Mouse (Mus musculus) kidney, postnatal 0 days (tissue): ENCODE measurements around the gene Dnase1l3. TPM values are rescaled to one million over a fixed set of nuclear protein-coding genes. Genes with fewer than 3 reads are reported as not detected.
"Not testable (repeated sequence)": the region's sequence is repeated elsewhere in the genome, so short reads cannot be mapped to it uniquely, and the experiment has no call there.

ENCODE experiments used
- ATAC-seq: fragments of 200-750 bp; cut with Nextera tagmentation; replicated peaks from 2 replicates; pipeline ENCODE4 v1.8.0; 2017; ENCODE audit warnings: low read depth, moderate number of reproducible peaks, moderate TSS enrichment, moderate library complexity; ENCODE audit not compliant: low FRiP score
- DNase-seq: peaks from one replicate; pipeline ENCODE4 v3.0.0-alpha.2; 2016; ENCODE audit warnings: low spot score
- H3K27ac ChIP-seq: fragments of 300-500 bp; sonication (generic); 2 replicates; pipeline ENCODE4 v1.5.1; 2014; ENCODE audit warnings: mild to moderate bottlenecking
- H3K27me3 ChIP-seq: fragments of 300-500 bp; sonication (generic); 2 replicates; pipeline ENCODE4 v1.6.1; 2014; ENCODE audit warnings: low read length, mixed read lengths; ENCODE audit not compliant: insufficient read depth
- H3K36me3 ChIP-seq: fragments of 300-500 bp; sonication (generic); 2 replicates; pipeline ENCODE4 v1.6.1; 2014; ENCODE audit warnings: low read length, mixed read lengths; ENCODE audit not compliant: insufficient read depth
- H3K4me1 ChIP-seq: fragments of 300-500 bp; sonication (generic); replicated peaks from 2 replicates; pipeline ENCODE4 v1.6.1; 2014; ENCODE audit warnings: antibody characterized with exemption, low read length, mixed read lengths; ENCODE audit not compliant: insufficient read depth
- H3K4me2 ChIP-seq: fragments of 300-500 bp; sonication (generic); 2 replicates; pipeline ENCODE4 v1.6.1; 2014; ENCODE audit warnings: mild to moderate bottlenecking, low read length, moderate library complexity, mixed read lengths
- H3K4me3 ChIP-seq: fragments of 300-500 bp; sonication (generic); replicated peaks from 2 replicates; pipeline ENCODE4 v1.5.1; 2014; ENCODE audit warnings: low read depth, low read length
- H3K9ac ChIP-seq: fragments of 300-500 bp; sonication (generic); 2 replicates; pipeline ENCODE4 v1.6.1; 2014; ENCODE audit warnings: low read depth, low read length
- H3K9me3 ChIP-seq: fragments of 300-500 bp; sonication (generic); replicated peaks from 2 replicates; pipeline ENCODE4 v1.6.1; 2016; ENCODE audit warnings: low read length, inconsistent platforms, mixed read lengths
- CTCF ChIP-seq: IDR thresholded peaks from 2 replicates; pipeline ENCODE4 v1.5.1; 2016; ENCODE audit warnings: antibody characterized with exemption, low read depth, mild to moderate bottlenecking, moderate library complexity
- WGBS: fragments of 180-500 bp; shearing (Covaris S2); extraction: QIAGEN DNeasy Blood & Tissue Kit; methylation state at CpG from one replicate; pipeline ENCODE4 v1.1.7; 2014; 5-methylcytosine and 5-hydroxymethylcytosine counted together
- polyA plus RNA-seq: library from polyadenylated mRNA; unstranded; fragments of >200 nt; fragmentation: Nextera tagmentation; extraction: Ambion mirVana; gene quantifications from 2 replicates; pipeline ENCODE4 v1.2.1, GENCODE M21; 2015

Dnase1l3 gene
- polyA plus RNA-seq, 1 experiment from 2014 or later, result 0.25 TPM

- H3K9me3 ChIP-seq, result no peaks in the 10 kb centered on the region
These were observed 12.7 kb upstream of the Dnase1l3 start for GRCm38 (mm10) chr14:8007084-8007483.

GRCm38 (mm10) chr14:8006061-8006460 lies 11.7 kb upstream of the Dnase1l3 start:
- ATAC-seq, H3K9ac ChIP-seq, H3K4me2 ChIP-seq, H3K36me3 ChIP-seq, H3K4me3 ChIP-seq, H3K4me1 ChIP-seq, DNase-seq, H3K27ac ChIP-seq, H3K27me3 ChIP-seq, H3K9me3 ChIP-seq: not testable (repeated sequence)
- 60% methylated on average over 3 of the region's 3 CpGs for WGBS

More at GRCm38 (mm10) chr14:8007084-8007483, 12.7 kb upstream of the Dnase1l3 start:
- no peaks in the 10 kb centered on the region for H3K36me3 ChIP-seq
- H3K27me3 ChIP-seq, result no peaks in the 10 kb centered on the region
- no peak for DNase-seq
- TF ChIP-seq CTCF, result no peak
- no peak overlapping the region for H3K9ac ChIP-seq
- no peak overlapping the region for H3K27ac ChIP-seq
- no peak overlapping the region for H3K4me3 ChIP-seq
- ATAC-seq, result no peak
- no peak overlapping the region for H3K4me2 ChIP-seq
- H3K4me1 ChIP-seq, result peaks cover 10% of the 10 kb centered on the region; the same call in 1 of the 2 replicates

- 43% methylated on average over 18 of the region's 18 CpGs for WGBS
- H3K4me2 ChIP-seq, result peak overlapping the region; percentile 85
- no peak overlapping the region for H3K27ac ChIP-seq
- no peaks in the 10 kb centered on the region for H3K9me3 ChIP-seq
- TF ChIP-seq CTCF, result no peak
- H3K4me3 ChIP-seq, result peak overlapping the region; percentile 48
- DNase-seq (no peak), ATAC-seq (no peak)
- H3K4me1 ChIP-seq, result peaks cover 10% of the 10 kb centered on the region; the same call in 1 of the 2 replicates
- no peaks in the 10 kb centered on the region for H3K27me3 ChIP-seq
- H3K9ac ChIP-seq, result peak overlapping the region; percentile 57; the same call in 1 of the 2 replicates
- no peaks in the 10 kb centered on the region for H3K36me3 ChIP-seq
These were observed 9.6 kb upstream of the Dnase1l3 start for GRCm38 (mm10) chr14:8003727-8004670.

- DNase-seq, result peak; percentile 61
- Histone ChIP-seq H3K4me3 (peak overlapping the region; percentile 48), H3K27me3 (no peaks in the 10 kb centered on the region), H3K4me2 (peak overlapping the region; percentile 85), H3K36me3 (no peaks in the 10 kb centered on the region), H3K9me3 (no peaks in the 10 kb centered on the region), H3K27ac (peak overlapping the region; percentile 47; the same call in 1 of the 2 replicates), H3K4me1 (peaks cover 10% of the 10 kb centered on the region; the same call in 1 of the 2 replicates), H3K9ac (peak overlapping the region; percentile 57)
- peak; percentile 8; the same call in 1 of the 2 replicates for ATAC-seq
- under 1% methylated on average over 23 of the region's 23 CpGs for WGBS
- no peak for TF ChIP-seq CTCF
These were observed 8.8 kb upstream of the Dnase1l3 start for GRCm38 (mm10) chr14:8003093-8003670.

GRCm38 (mm10) chr14:8002432-8003092 lies 8.2 kb upstream of the Dnase1l3 start, which contains the start of gene Abhd6:
Abhd6 (plus strand) TSS chr14:8002902.
- Histone ChIP-seq H3K4me2 (peak within 1 kb of the TSS; percentile 85), H3K4me1 (peaks cover 10% of the 10 kb centered on the region; the same call in 1 of the 2 replicates), H3K9me3 (no peaks in the 10 kb centered on the region), H3K4me3 (peak within 1 kb of the TSS; percentile 48), H3K36me3 (no peaks in the 10 kb centered on the region), H3K27me3 (no peaks in the 10 kb centered on the region), H3K9ac (peak within 1 kb of the TSS; percentile 57), H3K27ac (peak within 1 kb of the TSS; percentile 47; the same call in 1 of the 2 replicates)
- TF ChIP-seq CTCF, result no peak
- WGBS, result under 1% methylated on average over 36 of the region's 38 CpGs
- DNase-seq (peak; percentile 88), ATAC-seq (peak; percentile 84)
